Mouse (Mus musculus) CH12.LX (cell line): ENCODE results near the gene Ctnnd2. TPM values are rescaled to one million over a fixed set of nuclear protein-coding genes. Genes with fewer than 3 reads are reported as not detected.

ENCODE experiments used
- DNase-seq: peaks from one replicate; pipeline ENCODE4 v3.0.0-alpha.2; 2013; ENCODE audit errors: extremely low read depth
- H3K27ac ChIP-seq: 2 replicates; pipeline ENCODE4 v1.5.1; 2012; ENCODE audit warnings: low read depth, mild to moderate bottlenecking, control low read depth, moderate library complexity; ENCODE audit not compliant: insufficient read depth
- H3K27me3 ChIP-seq: replicated peaks from 2 replicates; pipeline ENCODE3; 2012; ENCODE audit warnings: inconsistent platforms
- H3K36me3 ChIP-seq, 2 experiments: replicated peaks in 1 of 2; 2 replicates each; pipeline versions ENCODE3 to v1.6.1; 2012; ENCODE audit warnings: inconsistent platforms in 1 of 2, low read length in 1 of 2, mild to moderate bottlenecking in 1 of 2, mixed read lengths in 1 of 2, moderate library complexity in 1 of 2; ENCODE audit not compliant: control insufficient read depth in 1 of 2, insufficient read depth in 1 of 2
- H3K4me1 ChIP-seq, 2 experiments: 2 replicates each; pipeline ENCODE4 v1.6.1; 2012; ENCODE audit warnings: inconsistent platforms in 1 of 2, moderate library complexity in 1 of 2; ENCODE audit not compliant: insufficient read depth in 2 of 2, control insufficient read depth in 1 of 2
- H3K4me2 ChIP-seq: 2 replicates; pipeline ENCODE4 v1.6.1; 2012; ENCODE audit warnings: low read depth, mild to moderate bottlenecking, control low read depth; ENCODE audit not compliant: poor library complexity, insufficient read depth, severe bottlenecking
- H3K4me3 ChIP-seq, 3 experiments: fragments of 150-350 bp in 1 of 3; sonication (generic) in 1 of 3; replicated peaks in 1 of 3; 2 replicates each; pipeline versions ENCODE3 to v1.5.1; 2011 to 2012; ENCODE audit warnings: low read depth in 2 of 3, low read length in 2 of 3, mild to moderate bottlenecking in 2 of 3, moderate library complexity in 2 of 3, control low read depth in 1 of 3, improper control_type of control experiment in 1 of 3, inconsistent platforms in 1 of 3, mixed read lengths in 1 of 3; ENCODE audit not compliant: poor library complexity in 1 of 3
- H3K79me2 ChIP-seq: replicated peaks from 2 replicates; pipeline ENCODE4 v1.6.1; 2012; ENCODE audit warnings: mild to moderate bottlenecking, moderate library complexity; ENCODE audit not compliant: control insufficient read depth, poor library complexity, insufficient read depth, severe bottlenecking; ENCODE audit errors: extremely low read depth
- H3K9ac ChIP-seq: 2 replicates; pipeline ENCODE4 v1.6.1; 2012; ENCODE audit warnings: low read depth, mild to moderate bottlenecking, control low read depth, moderate library complexity; ENCODE audit not compliant: insufficient read depth
- H3K9me3 ChIP-seq: replicated peaks from 2 replicates; pipeline ENCODE3; 2012; ENCODE audit warnings: low read length, inconsistent platforms, mixed read lengths
- CHD1 ChIP-seq: IDR thresholded peaks from 2 replicates; pipeline ENCODE4 v1.6.1; 2012; ENCODE audit warnings: low read depth, low read length, improper control_type of control experiment, inconsistent platforms
- CTCF ChIP-seq, 2 experiments: IDR thresholded peaks in 1 of 2; conservative IDR thresholded peaks in 1 of 2; 2 replicates each; pipeline ENCODE4 v1.5.1; 2011 to 2012; ENCODE audit warnings: low read depth in 2 of 2, low read length in 2 of 2, improper control_type of control experiment in 1 of 2, inconsistent platforms in 1 of 2, mild to moderate bottlenecking in 1 of 2, moderate library complexity in 1 of 2
- E2F4 ChIP-seq: IDR thresholded peaks from 2 replicates; pipeline ENCODE4 v1.6.1; 2011; ENCODE audit warnings: low read depth, low read length, improper control_type of control experiment; ENCODE audit not compliant: insufficient replicate concordance
- EP300 ChIP-seq: IDR thresholded peaks from 2 replicates; pipeline ENCODE4 v1.6.1; 2011; ENCODE audit warnings: low read length, improper control_type of control experiment
- ETS1 ChIP-seq: conservative IDR thresholded peaks from 2 replicates; pipeline ENCODE4 v1.6.1; 2012; ENCODE audit warnings: low read depth, mild to moderate bottlenecking, inconsistent platforms, low read length, improper control_type of control experiment, moderate library complexity
- JUN ChIP-seq: IDR thresholded peaks from 2 replicates; pipeline ENCODE4 v1.6.1; 2011; ENCODE audit warnings: low read depth, mild to moderate bottlenecking, low read length, improper control_type of control experiment, moderate library complexity; ENCODE audit not compliant: insufficient read depth
- JUND ChIP-seq: conservative IDR thresholded peaks from 2 replicates; pipeline ENCODE4 v1.6.1; 2011; ENCODE audit warnings: low read depth, low read length, improper control_type of control experiment
- MAZ ChIP-seq: IDR thresholded peaks from 2 replicates; pipeline ENCODE4 v1.6.1; 2012; ENCODE audit warnings: low read depth, mild to moderate bottlenecking, inconsistent platforms, low read length, improper control_type of control experiment, moderate library complexity
- MXI1 ChIP-seq: IDR thresholded peaks from 2 replicates; pipeline ENCODE4 v1.6.1; 2011; ENCODE audit warnings: mild to moderate bottlenecking, low read depth, low read length, improper control_type of control experiment
- MYC ChIP-seq: IDR thresholded peaks from 2 replicates; pipeline ENCODE4 v1.6.1; 2011; ENCODE audit warnings: low read depth, mild to moderate bottlenecking, improper control_type of control experiment, low read length
- NELFE ChIP-seq: IDR thresholded peaks from 2 replicates; pipeline ENCODE4 v1.6.1; 2011; ENCODE audit warnings: low read depth, low read length, improper control_type of control experiment
- PAX5 ChIP-seq: IDR thresholded peaks from 2 replicates; pipeline ENCODE4 v1.6.1; 2012; ENCODE audit warnings: low read length, inconsistent platforms, mixed read lengths
- SIN3A ChIP-seq: IDR thresholded peaks from 2 replicates; pipeline ENCODE4 v1.6.1; 2012; ENCODE audit warnings: low read length, improper control_type of control experiment, inconsistent platforms
- SMC3 ChIP-seq: IDR thresholded peaks from 2 replicates; pipeline ENCODE4 v1.6.1; 2011; ENCODE audit warnings: low read depth, low read length, improper control_type of control experiment
- TBP ChIP-seq: conservative IDR thresholded peaks from 2 replicates; pipeline ENCODE4 v1.6.1; 2011; ENCODE audit warnings: low read depth, low read length, improper control_type of control experiment
- UBTF ChIP-seq: IDR thresholded peaks from 2 replicates; pipeline ENCODE4 v1.6.1; 2012; ENCODE audit warnings: low read depth, mild to moderate bottlenecking, inconsistent platforms, low read length, improper control_type of control experiment, moderate library complexity
- USF1 ChIP-seq: IDR thresholded peaks from 2 replicates; pipeline ENCODE4 v1.6.1; 2014; ENCODE audit warnings: low read depth, mild to moderate bottlenecking, inconsistent platforms, low read length, improper control_type of control experiment
- ZMIZ1 ChIP-seq: IDR thresholded peaks from 2 replicates; pipeline ENCODE4 v1.6.1; 2012; ENCODE audit warnings: low read depth, mild to moderate bottlenecking, inconsistent platforms, low read length, improper control_type of control experiment
- dilution Hi-C: fragments of 300-500 bp; cut with MboI; formaldehyde crosslinking; loops from 2 replicates; pipeline ENCODE4 v1.14.3; 2020; ENCODE audit warnings: low sequenced_read_pairs; ENCODE audit not compliant: extremely low pct_unique_long_range_greater_than_20kb, extremely low pct_ligation_motif_present
- in situ Hi-C: fragments of 300-500 bp; cut with MboI; formaldehyde crosslinking; loops from 3 replicates; pipeline ENCODE4 v1.14.3; 2019; ENCODE audit warnings: low sequenced_read_pairs, low pct_ligation_motif_present, low pct_unique_long_range_greater_than_20kb, mixed read lengths
- polyA plus RNA-seq: library from polyadenylated mRNA; unstranded; fragments of >175 nt; gene quantifications from 2 replicates; pipeline ENCODE4 v1.2.1, GENCODE M21; 2012; ENCODE audit warnings: low read depth; ENCODE audit not compliant: insufficient read length
- total RNA-seq, 2 experiments: library from RNA; depleted of rRNA; stranded (reverse); fragments of 300-350 nt in 1 of 2; fragments of >200 nt in 1 of 2; gene quantifications; 2 replicates each; pipeline ENCODE4 v1.2.3; 2012 to 2014

The Ctnnd2 gene
- total and polyA plus RNA-seq, 3 experiments = 0.23 TPM; not detected in 2

DNA sequence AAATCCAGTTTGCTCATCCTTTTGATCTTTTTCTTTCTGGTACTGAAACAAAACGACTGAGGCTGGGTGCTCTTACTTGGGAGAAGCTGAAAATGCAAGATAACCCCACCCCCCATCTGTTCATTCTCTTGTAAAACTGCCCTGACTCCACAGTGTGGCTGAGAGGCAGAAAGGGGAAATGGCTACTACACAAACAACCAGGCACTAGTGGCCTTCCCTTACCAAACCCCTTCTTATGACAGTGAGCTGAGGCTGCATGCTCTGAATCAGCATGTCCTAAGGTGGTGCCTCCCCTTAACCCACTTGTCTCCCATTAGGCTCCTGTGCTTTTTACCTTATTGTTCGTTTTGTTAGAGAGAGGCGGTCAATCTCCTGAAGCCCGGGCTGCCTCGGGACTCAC is 851.4 kb downstream of the Ctnnd2 start:
- Histone ChIP-seq H3K79me2 (no peaks in the 10 kb centered on the region), H3K36me3 (no peaks in the 10 kb centered on the region), H3K4me1 (peaks cover 2 to 33% of the 10 kb centered on the region in 2 experiments; a peak in 2 of 4 replicates), H3K9ac (no peak overlapping the region), H3K4me3 (no peak overlapping the region), H3K27ac (no peak overlapping the region), H3K9me3 (no peaks in the 10 kb centered on the region), H3K4me2 (no peak overlapping the region), H3K27me3 (no peaks in the 10 kb centered on the region)
- TF ChIP-seq SIN3A = no peak
- TF ChIP-seq SMC3 = no peak
- no peak for TF ChIP-seq PAX5
- no peak for TF ChIP-seq CTCF (conservative IDR thresholded peaks at IDR 0.05 in 1 of 2, IDR thresholded peaks at IDR 0.05 in 1 of 2; ENCODE audit: low read depth in 2 of 2, low read length in 2 of 2)
- no peak for TF ChIP-seq MXI1
- no peak for TF ChIP-seq UBTF
- no peak for TF ChIP-seq MAZ
- TF ChIP-seq ZMIZ1 = no peak
- no peak for TF ChIP-seq JUN
- TF ChIP-seq CHD1 = no peak
- no peak for TF ChIP-seq E2F4
- no peak for TF ChIP-seq ETS1
- TF ChIP-seq TBP = no peak
- peak; percentile 54 for DNase-seq
- in situ Hi-C loops = no loop called here
- dilution Hi-C loops = no loop called here

DNA sequence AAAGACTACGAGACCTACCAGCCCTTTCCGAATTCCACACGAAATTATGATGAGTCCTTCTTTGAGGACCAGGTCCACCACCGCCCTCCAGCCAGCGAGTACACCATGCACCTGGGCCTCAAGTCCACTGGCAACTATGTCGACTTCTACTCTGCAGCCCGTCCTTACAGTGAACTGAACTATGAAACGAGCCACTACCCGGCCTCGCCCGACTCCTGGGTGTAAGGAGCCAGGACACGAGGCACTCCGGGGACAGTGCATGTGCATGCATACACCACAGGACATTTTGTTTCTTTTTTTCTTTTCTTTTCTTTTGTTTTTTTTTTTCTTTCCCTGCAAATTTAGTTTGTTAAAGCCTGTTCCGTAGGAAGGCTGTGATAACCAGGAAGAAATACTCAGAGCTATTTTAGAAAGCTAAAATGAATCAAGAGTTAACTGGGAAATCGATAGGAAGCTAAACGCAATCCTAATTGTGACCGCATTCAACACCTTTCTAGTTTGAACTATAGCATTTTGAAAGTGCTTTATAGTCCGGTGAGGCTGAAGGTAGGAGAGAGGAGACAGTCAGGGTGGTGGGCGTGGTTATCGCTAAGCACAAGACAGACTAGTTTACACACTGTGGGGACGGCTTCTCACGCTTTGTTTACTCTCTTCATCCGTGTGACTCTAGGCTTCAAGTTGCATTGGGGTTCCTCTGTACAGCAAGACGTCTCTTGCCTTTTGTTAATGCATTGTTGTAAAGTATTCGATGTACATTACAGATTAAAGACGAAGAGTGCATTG is 855.2 kb downstream of the Ctnnd2 start:
- Histone ChIP-seq H3K36me3 (no peaks in the 10 kb centered on the region), H3K4me1 (peaks cover 2 to 12% of the 10 kb centered on the region in 2 experiments; a peak in 2 of 4 replicates), H3K9ac (no peak overlapping the region), H3K27me3 (no peaks in the 10 kb centered on the region), H3K4me3 (no peak overlapping the region), H3K79me2 (no peaks in the 10 kb centered on the region), H3K9me3 (no peaks in the 10 kb centered on the region), H3K4me2 (no peak overlapping the region), H3K27ac (no peak overlapping the region)
- DNase-seq = no peak
- no peak for TF ChIP-seq JUND
- TF ChIP-seq SMC3 = no peak
- TF ChIP-seq USF1 = no peak
- no peak for TF ChIP-seq NELFE
- no peak for TF ChIP-seq EP300
- no peak for TF ChIP-seq ZMIZ1
- TF ChIP-seq MYC = no peak
- TF ChIP-seq TBP = no peak
- dilution Hi-C loops = no loop called here
- in situ Hi-C loops = no loop called here
